Mouse (Mus musculus): ENCODE data around the gene Gtf2ird2.

Gene Gtf2ird2

GRCm38 (mm10) chr5:134236241-134236640 is 52.4 kb downstream of the Gtf2ird2 start:
- DNase-seq: no peak

GRCm38 (mm10) chr5:134236796-134237195 is 53.0 kb downstream of the Gtf2ird2 start:
- no peak for DNase-seq

GRCm38 (mm10) chr5:134237508-134237907 is 53.7 kb downstream of the Gtf2ird2 start:
- no peak for DNase-seq

- no peak for DNase-seq
These were observed 54.3 kb downstream of the Gtf2ird2 start for GRCm38 (mm10) chr5:134237936-134238760.

GRCm38 (mm10) chr5:134241831-134242230 is 58.0 kb downstream of the Gtf2ird2 start:
- DNase-seq: no peak

- DNase-seq: no peak
These were observed 60.0 kb downstream of the Gtf2ird2 start for GRCm38 (mm10) chr5:134243661-134244436.

GRCm38 (mm10) chr5:134244890-134245289 is 61.1 kb downstream of the Gtf2ird2 start:
- DNase-seq: no peak

- DNase-seq: no peak
These were observed 62.3 kb downstream of the Gtf2ird2 start for GRCm38 (mm10) chr5:134246146-134246545.

- DNase-seq: no peak
These were observed 64.9 kb downstream of the Gtf2ird2 start for GRCm38 (mm10) chr5:134248608-134249244.

GRCm38 (mm10) chr5:134249245-134249649 is 65.4 kb downstream of the Gtf2ird2 start:
- no peak for DNase-seq

GRCm38 (mm10) chr5:134250601-134251000 is 66.8 kb downstream of the Gtf2ird2 start:
- DNase-seq: no peak

GRCm38 (mm10) chr5:134251083-134251482 is 67.3 kb downstream of the Gtf2ird2 start:
- no peak for DNase-seq

GRCm38 (mm10) chr5:134253806-134254205 is 70.0 kb downstream of the Gtf2ird2 start:
- DNase-seq: no peak

GRCm38 (mm10) chr5:134255294-134255693 is 71.5 kb downstream of the Gtf2ird2 start:
- no peak for DNase-seq

GRCm38 (mm10) chr5:134257349-134258031 is 73.7 kb downstream of the Gtf2ird2 start:
- DNase-seq: no peak

GRCm38 (mm10) chr5:134258395-134258794 is 74.6 kb downstream of the Gtf2ird2 start:
- no peak for DNase-seq

GRCm38 (mm10) chr5:134258934-134259333 is 75.1 kb downstream of the Gtf2ird2 start:
- no peak for DNase-seq

GRCm38 (mm10) chr5:134260001-134260636 is 76.3 kb downstream of the Gtf2ird2 start:
- peak; percentile 18 for DNase-seq

GRCm38 (mm10) chr5:134265890-134266289 is 82.1 kb downstream of the Gtf2ird2 start:
- no peak for DNase-seq

- DNase-seq: no peak
These were observed 82.6 kb downstream of the Gtf2ird2 start for GRCm38 (mm10) chr5:134266404-134266803.

- no peak for DNase-seq
These were observed 84.9 kb downstream of the Gtf2ird2 start for GRCm38 (mm10) chr5:134268751-134269150.

GRCm38 (mm10) chr5:134269751-134270150 is 85.9 kb downstream of the Gtf2ird2 start:
- DNase-seq: no peak

All from cerebellum, adult 11 months (tissue).